Mouse (Mus musculus) liver, embryonic 14.5 days (tissue): Measurements from ENCODE around the gene Gm6904.

ENCODE experiments used
- CTCF ChIP-seq: IDR thresholded peaks from 2 replicates; pipeline ENCODE4 v1.5.1; 2016; ENCODE audit warnings: antibody characterized with exemption, low read depth, control low read depth
- EP300 ChIP-seq: IDR thresholded peaks from 2 replicates; pipeline ENCODE4 v1.6.1; 2016; ENCODE audit warnings: antibody characterized with exemption, low read depth

DNA sequence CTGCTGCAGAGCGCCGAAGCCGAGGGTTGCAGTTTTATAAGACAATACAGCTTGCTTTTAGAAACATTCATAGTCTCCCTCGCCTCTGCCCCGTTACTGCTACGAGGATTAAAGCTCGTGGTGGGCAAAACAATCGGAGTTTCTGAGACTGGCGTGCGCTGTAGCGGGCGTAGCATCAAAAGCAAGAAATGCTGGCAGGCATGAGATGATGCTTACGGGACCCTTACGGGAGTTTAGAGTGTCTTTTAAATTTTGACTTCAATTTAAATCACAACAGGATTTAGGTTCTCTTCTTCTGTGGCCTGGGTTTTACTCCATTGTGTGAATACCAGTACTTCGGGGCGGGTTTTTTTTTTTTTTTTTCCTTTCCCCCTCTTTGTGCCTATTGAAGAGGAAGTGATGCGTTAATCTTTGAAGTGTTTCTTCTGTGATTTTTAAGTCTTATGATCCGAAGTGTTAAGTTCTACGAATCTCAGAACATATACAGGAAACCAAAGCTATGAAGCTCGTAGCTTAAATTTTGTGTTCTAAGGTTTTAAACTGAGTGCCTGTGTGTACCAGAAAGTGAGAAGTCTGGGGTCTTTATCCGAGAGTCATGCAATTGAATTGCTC lies 58.3 kb downstream of the Gm6904 start:
- TF ChIP-seq CTCF (no peak), EP300 (no peak)
